Comparison of ENCODE assay signal across 19 mouse cellular contexts in genomic region chr3:136736773-136737298, GRCm38 (mm10).
DNase-seq lines count a peak whose midpoint lies in the region; ATAC-seq and TF ChIP-seq lines count a peak whose summit lies in the region.
"Had no signal": no experiment of that assay in that cellular context is flagged by ENCODE, and none has a peak within 500 bp of the region (broad histone marks: within the 10 kb centered on the region; RNA-seq: fewer than 3 reads in every experiment).

No protein-coding gene starts in this region.

- WGBS in liver, embryonic 12.5 days (ENCODE audit: insufficient replicate concordance), result 45% methylated on average over 7 of the region's 7 CpGs
- 63% methylated on average over 7 of the region's 7 CpGs for WGBS in liver, embryonic 11.5 days
- WGBS in liver, postnatal 0 days (ENCODE audit: insufficient replicate concordance), result 47% methylated on average over 7 of the region's 7 CpGs
- WGBS in hindbrain, embryonic 13.5 days, result 88% methylated on average over 7 of the region's 7 CpGs
- WGBS in limb, embryonic 10.5 days, result 91% methylated on average over 7 of the region's 7 CpGs

- no peak overlapping the region for H3K4me2 ChIP-seq in liver, embryonic 12.5 days
- H3K4me2 ChIP-seq in liver, embryonic 11.5 days, result no peak overlapping the region
- H3K4me2 ChIP-seq in liver, postnatal 0 days (ENCODE audit: low read depth, low read length), result no peak overlapping the region
- no peak overlapping the region for H3K4me2 ChIP-seq in hindbrain, embryonic 13.5 days
- H3K4me2 ChIP-seq: embryonic facial prominence, embryonic 13.5 days; forebrain, embryonic 12.5 days; hindbrain, embryonic 14.5 days had no signal

- no peaks in the 10 kb centered on the region for H3K36me3 ChIP-seq in liver, embryonic 12.5 days
- no peaks in the 10 kb centered on the region for H3K36me3 ChIP-seq in liver, embryonic 11.5 days (ENCODE audit: control insufficient read depth, insufficient read depth, low read length)
- no peaks in the 10 kb centered on the region for H3K36me3 ChIP-seq in liver, postnatal 0 days (replicated peaks; ENCODE audit: insufficient read depth, low read length)
- no peaks in the 10 kb centered on the region for H3K36me3 ChIP-seq in hindbrain, embryonic 13.5 days
- no peaks in the 10 kb centered on the region for H3K36me3 ChIP-seq in limb, embryonic 10.5 days
- H3K36me3 ChIP-seq: embryonic facial prominence, embryonic 13.5 days; forebrain, embryonic 12.5 days; heart, embryonic 10.5 days had no signal

- no peak overlapping the region for H3K27ac ChIP-seq in liver, embryonic 12.5 days
- H3K27ac ChIP-seq in liver, embryonic 11.5 days (ENCODE audit: low read depth, low read length), result no peak overlapping the region
- H3K27ac ChIP-seq in liver, postnatal 0 days (ENCODE audit: low read depth), result peak overlapping the region; percentile 57; the same call in 1 of the 2 replicates
- H3K27ac ChIP-seq in hindbrain, embryonic 13.5 days, result no peak overlapping the region
- no peak overlapping the region for H3K27ac ChIP-seq in limb, embryonic 10.5 days
- H3K27ac ChIP-seq: embryonic facial prominence, embryonic 13.5 days; forebrain, embryonic 12.5 days; heart, embryonic 10.5 days; hindbrain, embryonic 14.5 days had no signal

- peaks cover 13% of the 10 kb centered on the region; the same call in 1 of the 2 replicates for H3K4me1 ChIP-seq in liver, embryonic 12.5 days
- no peaks in the 10 kb centered on the region for H3K4me1 ChIP-seq in liver, embryonic 11.5 days (replicated peaks; ENCODE audit: control insufficient read depth, insufficient read depth, low read length)
- H3K4me1 ChIP-seq in liver, postnatal 0 days (ENCODE audit: insufficient read depth), result peaks cover 13% of the 10 kb centered on the region
- peaks cover 38% of the 10 kb centered on the region for H3K4me1 ChIP-seq in hindbrain, embryonic 13.5 days (replicated peaks)
- peaks cover 40% of the 10 kb centered on the region for H3K4me1 ChIP-seq in limb, embryonic 10.5 days

- DNase-seq in liver, embryonic 11.5 days (ENCODE audit: low spot score), result no peak
- peak; percentile 49 for DNase-seq in liver, postnatal 0 days
- DNase-seq in urinary bladder, postnatal 10 days (ENCODE audit: low spot score), result no peak
- DNase-seq in limb, embryonic 10.5 days (ENCODE audit: low spot score), result no peak
- DNase-seq: adrenal gland, adult 8-10 months; adrenal gland, postnatal 36 days; cerebellum, adult 2 months; cerebellum, postnatal 14 days; gastrocnemius, postnatal 10 days; heart, adult 18-20 months; heart, postnatal 14 days had no signal

- no peaks in the 10 kb centered on the region for H3K27me3 ChIP-seq in liver, embryonic 12.5 days (replicated peaks)
- H3K27me3 ChIP-seq in liver, embryonic 11.5 days (replicated peaks; ENCODE audit: control insufficient read depth, insufficient read depth, low read length), result no peaks in the 10 kb centered on the region
- H3K27me3 ChIP-seq in liver, postnatal 0 days (ENCODE audit: insufficient read depth, low read length), result no peaks in the 10 kb centered on the region
- H3K27me3 ChIP-seq in hindbrain, embryonic 13.5 days, result no peaks in the 10 kb centered on the region
- H3K27me3 ChIP-seq in limb, embryonic 10.5 days (ENCODE audit: low read depth, poor library complexity, severe bottlenecking), result no peaks in the 10 kb centered on the region
- H3K27me3 ChIP-seq: embryonic facial prominence, embryonic 13.5 days; forebrain, embryonic 12.5 days had no signal

- 0 out of 2 replicates have a peak, but pooled peaks have one; percentile 18 for ATAC-seq in liver, embryonic 12.5 days
- ATAC-seq in liver, embryonic 11.5 days (replicated peaks; ENCODE audit: low FRiP score), result no peak
- 0 out of 2 replicates have a peak, but pooled peaks have one; percentile 29 for ATAC-seq in common myeloid progenitor, adult 5-6 weeks (replicated peaks; ENCODE audit: low read depth, poor library complexity, severe bottlenecking)
- ATAC-seq in liver, postnatal 0 days, result peak; percentile 95
- no peak for ATAC-seq in hindbrain, embryonic 13.5 days (ENCODE audit: low FRiP score)
- ATAC-seq: forebrain, embryonic 16.5 days had no signal

- no peak for TF ChIP-seq CTCF in liver, postnatal 0 days (IDR thresholded peaks at IDR 0.05; ENCODE audit: low read depth)

- H3K4me3 ChIP-seq in liver, embryonic 12.5 days, result no peak overlapping the region
- no peak overlapping the region for H3K4me3 ChIP-seq in liver, embryonic 11.5 days (ENCODE audit: low read depth, low read length)
- H3K4me3 ChIP-seq in liver, postnatal 0 days (ENCODE audit: low read depth, low read length), result no peak overlapping the region
- no peak overlapping the region for H3K4me3 ChIP-seq in hindbrain, embryonic 13.5 days
- H3K4me3 ChIP-seq in limb, embryonic 10.5 days, result no peak overlapping the region
- H3K4me3 ChIP-seq: embryonic facial prominence, embryonic 13.5 days; forebrain, embryonic 12.5 days; heart, embryonic 10.5 days had no signal

- no peak overlapping the region for H3K9ac ChIP-seq in liver, embryonic 12.5 days
- no peak overlapping the region for H3K9ac ChIP-seq in liver, embryonic 11.5 days (ENCODE audit: low read depth, low read length)
- H3K9ac ChIP-seq in liver, postnatal 0 days (replicated peaks), result no peak overlapping the region
- H3K9ac ChIP-seq in hindbrain, embryonic 13.5 days, result no peak overlapping the region
- H3K9ac ChIP-seq: embryonic facial prominence, embryonic 13.5 days; forebrain, embryonic 12.5 days; hindbrain, embryonic 14.5 days had no signal

- no peaks in the 10 kb centered on the region for H3K9me3 ChIP-seq in liver, embryonic 12.5 days (replicated peaks)
- no peaks in the 10 kb centered on the region for H3K9me3 ChIP-seq in liver, embryonic 11.5 days (ENCODE audit: control insufficient read depth, low read length)
- no peaks in the 10 kb centered on the region for H3K9me3 ChIP-seq in liver, postnatal 0 days (ENCODE audit: low read length)
- H3K9me3 ChIP-seq in hindbrain, embryonic 13.5 days, result no peaks in the 10 kb centered on the region
- no peaks in the 10 kb centered on the region for H3K9me3 ChIP-seq in limb, embryonic 10.5 days (replicated peaks)
- H3K9me3 ChIP-seq: embryonic facial prominence, embryonic 13.5 days; forebrain, embryonic 12.5 days; heart, embryonic 10.5 days had no signal

- TF ChIP-seq EP300 in liver, postnatal 0 days (IDR thresholded peaks at IDR 0.05; ENCODE audit: low read depth), result peak; percentile 42; the same call in 1 of the 2 replicates

Comparison
In these comparisons a context has a peak if more than half of its experiments do, and no peak if none do; other contexts are left out.
1. ATAC-seq: peak in liver, embryonic 12.5 days (single experiment), common myeloid progenitor, adult 5-6 weeks (single experiment) and liver, postnatal 0 days (single experiment); none in liver, embryonic 11.5 days (single experiment) and hindbrain, embryonic 13.5 days (single experiment).